Mouse (Mus musculus) erythroblast, embryonic 14.5 days (primary cell): ENCODE data around the gene Actr2.

ENCODE experiments used
- GATA1 ChIP-seq: IDR thresholded peaks from 2 replicates; pipeline ENCODE4 v1.6.1; 2012; ENCODE audit warnings: low read length, inconsistent platforms, mixed read lengths
- TAL1 ChIP-seq: IDR thresholded peaks from 3 replicates; pipeline ENCODE4 v1.6.1; 2012; ENCODE audit warnings: low read length, inconsistent platforms, mixed read lengths

DNA sequence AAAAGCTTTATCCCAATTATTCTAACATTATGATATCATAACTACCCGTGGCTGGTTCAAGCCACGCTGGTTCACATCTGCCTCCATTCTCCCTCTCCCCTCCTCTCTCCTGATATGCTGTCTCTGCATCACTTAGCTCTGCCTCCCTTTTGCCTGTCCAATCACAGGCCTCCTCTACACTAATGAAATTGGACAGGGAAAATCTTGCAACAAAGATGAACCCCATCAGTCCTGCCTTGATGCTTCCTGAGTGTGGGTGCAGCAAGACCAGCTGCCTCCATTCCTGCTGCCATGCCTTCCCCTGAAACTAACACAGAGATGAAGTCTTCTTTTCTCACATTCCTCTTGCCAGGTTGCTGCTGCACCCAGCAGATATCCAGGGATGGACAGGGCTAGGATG lies 25.2 kb upstream of the Actr2 start:
- no peak for TF ChIP-seq TAL1
- TF ChIP-seq GATA1 = no peak
